Mouse (Mus musculus) liver, postnatal 0 days (tissue): Measurements from ENCODE around the gene Itpr1.

Experiments used
- CTCF ChIP-seq: sonication (generic); IDR thresholded peaks from 2 replicates; pipeline ENCODE4 v1.5.1; 2016; ENCODE audit warnings: antibody characterized with exemption, low read depth
- EP300 ChIP-seq: IDR thresholded peaks from 2 replicates; pipeline ENCODE4 v1.6.1; 2016; ENCODE audit warnings: antibody characterized with exemption, low read depth, mild to moderate bottlenecking

GRCm38 (mm10) chr6:108174181-108174580, 38.7 kb upstream of the Itpr1 start:
- TF ChIP-seq CTCF, result no peak
- no peak for TF ChIP-seq EP300
